Mouse (Mus musculus) cortical plate, adult 2 months (tissue): ENCODE results near the gene Cacng6.

Experiments used
- CTCF ChIP-seq: fragments of 200-500 bp; IDR thresholded peaks from 2 replicates; pipeline ENCODE4 v1.5.1; 2011; ENCODE audit warnings: mild to moderate bottlenecking, control low read depth, low read length; ENCODE audit not compliant: insufficient read depth; ENCODE audit errors: extremely low read depth
- POLR2A ChIP-seq: fragments of 200-500 bp; IDR thresholded peaks from 2 replicates; pipeline ENCODE4 v1.6.1; 2011; ENCODE audit warnings: mild to moderate bottlenecking, low read length, control low read depth; ENCODE audit not compliant: insufficient read depth; ENCODE audit errors: extremely low read depth

GRCm38 (mm10) chr7:3399937-3400336 lies 24.1 kb upstream of the Cacng6 start:
- no peak for TF ChIP-seq CTCF
- TF ChIP-seq POLR2A: no peak
